Mouse (Mus musculus): ENCODE results near the gene Tle3.

Gene Tle3

GRCm38 (mm10) chr9:61359741-61360140 is 12.4 kb upstream of the Tle3 start:
- DNase-seq, result no peak

GRCm38 (mm10) chr9:61360163-61360562 is 12.0 kb upstream of the Tle3 start:
- DNase-seq, result no peak

- DNase-seq, result peak; percentile 58 to 61
Measured at GRCm38 (mm10) chr9:61360727-61361631, 11.2 kb upstream of the Tle3 start.

- DNase-seq, result no peak
Measured at GRCm38 (mm10) chr9:61363194-61363593, 9.0 kb upstream of the Tle3 start.

GRCm38 (mm10) chr9:61366108-61366507 is 6.1 kb upstream of the Tle3 start:
- no peak for DNase-seq

- DNase-seq, result no peak
Measured at GRCm38 (mm10) chr9:61367156-61367555, 5.0 kb upstream of the Tle3 start.

- DNase-seq, result no peak
Measured at GRCm38 (mm10) chr9:61367857-61368566, 4.2 kb upstream of the Tle3 start.

- DNase-seq, result no peak
Measured at GRCm38 (mm10) chr9:61368567-61369240, 3.5 kb upstream of the Tle3 start.

GRCm38 (mm10) chr9:61369316-61370273 is 2.6 kb upstream of the Tle3 start:
- peak; percentile 58 to 69 for DNase-seq

- peak; percentile 99 for DNase-seq
Measured at GRCm38 (mm10) chr9:61370454-61370888, 1.7 kb upstream of the Tle3 start.

GRCm38 (mm10) chr9:61370889-61371754 is 1.0 kb upstream of the Tle3 start:
- peak; percentile 68 to 69 for DNase-seq

GRCm38 (mm10) chr9:61372510-61372975 is 377 bp downstream of the Tle3 start:
- no peak for DNase-seq

GRCm38 (mm10) chr9:61372976-61373633 is 939 bp downstream of the Tle3 start:
- peak; percentile 63 to 73 for DNase-seq

- peak in 1 of 2 experiments; percentile 70 for DNase-seq
Measured at GRCm38 (mm10) chr9:61373634-61373941, 1.4 kb downstream of the Tle3 start.

GRCm38 (mm10) chr9:61373942-61374900 is 2.1 kb downstream of the Tle3 start:
- DNase-seq, result peak; percentile 63 to 70

- no peak for DNase-seq
Measured at GRCm38 (mm10) chr9:61375002-61375401, 2.8 kb downstream of the Tle3 start.

- no peak for DNase-seq
Measured at GRCm38 (mm10) chr9:61375802-61376561, 3.8 kb downstream of the Tle3 start.

- no peak for DNase-seq
Measured at GRCm38 (mm10) chr9:61376650-61377049, 4.5 kb downstream of the Tle3 start.
